Mouse (Mus musculus) adrenal gland, postnatal 14 days (tissue): ENCODE measurements at regions not wholly inside any gene's neighbourhood (a gene's known extent, or its start where the extent isn't known, plus 50 kb on each side); places are given as distances from the start of the nearest gene placed in this dataset.

Source experiments
- DNase-seq: peaks from one replicate; pipeline ENCODE4 v3.0.0; 2021; ENCODE audit warnings: mixed read lengths

DNA sequence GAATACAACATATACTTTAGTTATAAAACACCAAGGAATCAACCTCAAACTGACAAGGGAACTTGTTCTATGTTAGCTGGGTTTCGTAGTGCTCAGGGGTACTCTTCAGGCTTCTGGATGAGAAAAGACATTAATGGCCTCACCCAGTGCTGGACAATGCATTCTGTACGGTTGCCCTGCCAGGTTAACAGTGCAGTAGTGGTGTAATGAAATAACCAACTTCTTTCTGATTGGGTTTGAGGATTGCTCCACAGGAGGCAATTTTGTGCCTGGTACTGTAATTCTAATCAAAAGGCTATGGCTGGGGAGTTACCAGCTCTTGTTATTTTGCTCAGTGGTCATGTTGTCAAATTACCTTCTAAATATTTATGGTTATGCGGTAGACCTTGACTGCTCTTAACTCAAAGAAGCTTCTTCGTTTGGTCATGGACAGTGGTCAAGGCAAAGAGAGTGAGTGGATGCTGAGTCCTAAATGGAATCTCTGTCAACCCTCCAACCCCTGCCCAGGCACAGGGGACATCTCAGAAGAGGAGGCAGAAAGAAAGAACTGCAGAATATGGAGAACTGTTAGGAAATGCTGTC lies 158.8 kb upstream of the B3gat2 start:
- DNase-seq: no peak

GRCm38 (mm10) chr1:23629366-23629765 lies 132.2 kb upstream of the B3gat2 start:
- no peak for DNase-seq

DNA sequence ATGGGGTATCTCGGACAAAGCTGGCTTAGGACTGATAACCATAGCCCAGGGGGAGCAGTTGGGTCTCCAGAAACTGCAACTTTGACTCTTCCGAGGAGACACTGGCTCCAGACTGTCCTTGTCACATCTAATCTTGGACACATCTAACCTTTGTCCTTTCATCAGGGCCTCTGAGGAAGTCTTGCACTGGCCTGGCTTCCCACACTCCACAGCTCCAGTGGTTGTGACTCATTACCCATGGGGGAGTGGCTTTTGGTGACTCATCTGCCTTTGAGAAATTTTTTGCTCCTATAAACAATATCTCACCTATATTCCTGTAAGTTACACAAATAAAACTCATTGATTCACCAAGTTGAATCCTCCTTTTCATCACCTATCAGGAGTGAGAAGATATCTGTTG lies 116.5 kb upstream of the B3gat2 start:
- DNase-seq: peak; percentile 31

- no peak for DNase-seq
Observed at GRCm38 (mm10) chr1:23648875-23649506, 112.6 kb upstream of the B3gat2 start.

GRCm38 (mm10) chr1:23649886-23650285 lies 111.7 kb upstream of the B3gat2 start:
- no peak for DNase-seq

DNA sequence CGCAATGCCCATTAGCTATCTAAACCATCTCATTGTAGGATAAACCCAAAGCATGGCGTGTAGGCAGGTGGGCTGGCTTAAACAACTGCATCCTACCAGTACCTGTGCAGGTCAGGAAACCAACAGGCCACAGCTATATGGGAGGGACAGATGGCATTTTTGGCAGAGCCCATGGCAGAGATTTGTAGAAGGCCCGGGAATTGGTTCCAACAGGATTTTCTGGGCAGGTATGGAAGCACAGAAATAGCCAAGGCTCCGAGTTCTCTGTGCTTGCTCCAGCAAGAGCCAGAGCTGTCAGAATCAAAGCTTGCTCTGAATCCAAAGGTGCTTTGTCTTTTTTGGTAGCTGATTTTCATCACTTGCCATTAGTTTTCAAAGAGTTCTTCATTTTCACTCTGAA lies 107.9 kb upstream of the B3gat2 start:
- DNase-seq: no peak

DNA sequence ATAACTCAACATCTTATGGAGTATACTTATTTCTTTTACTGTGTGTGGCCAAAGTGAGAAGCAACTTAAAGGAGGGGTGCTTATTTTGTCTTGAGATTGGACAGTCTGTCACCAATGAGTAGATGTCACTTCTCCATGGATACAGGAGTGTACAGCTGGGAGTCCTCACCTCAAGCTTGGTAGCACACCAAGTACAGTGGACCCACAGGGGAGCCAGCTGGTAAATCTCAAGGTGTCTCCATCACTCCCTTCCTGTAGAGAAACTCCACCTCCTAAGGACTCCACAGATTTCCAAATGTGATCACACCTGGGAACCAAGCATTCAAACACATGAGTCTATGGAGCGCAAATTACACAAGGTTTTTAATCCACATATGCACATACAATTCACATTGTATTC lies 105.8 kb upstream of the B3gat2 start:
- no peak for DNase-seq

GRCm38 (mm10) chr1:23656302-23656701 lies 105.3 kb upstream of the B3gat2 start:
- no peak for DNase-seq

DNA sequence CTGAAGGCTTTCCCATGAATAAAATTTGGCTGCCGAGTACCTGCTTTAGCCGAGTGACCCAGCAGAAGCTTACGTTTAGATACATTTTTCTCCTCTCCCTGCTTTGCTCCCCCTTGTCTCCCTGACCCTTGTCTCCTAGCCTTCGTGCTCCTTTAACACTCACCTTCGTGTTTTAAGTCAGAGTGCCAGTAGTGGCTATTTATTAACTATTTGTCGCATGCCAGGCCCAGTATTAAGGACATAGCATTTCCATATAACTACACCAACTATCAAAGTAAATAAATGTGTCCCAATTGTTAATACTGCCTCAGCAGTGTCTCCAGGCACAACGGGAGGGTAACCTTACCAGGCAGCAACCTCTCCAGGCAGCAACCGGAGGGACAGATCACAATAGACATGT lies 104.8 kb upstream of the B3gat2 start:
- no peak for DNase-seq

- no peak for DNase-seq
Observed at GRCm38 (mm10) chr1:23670514-23670913, 91.0 kb upstream of the B3gat2 start.

DNA sequence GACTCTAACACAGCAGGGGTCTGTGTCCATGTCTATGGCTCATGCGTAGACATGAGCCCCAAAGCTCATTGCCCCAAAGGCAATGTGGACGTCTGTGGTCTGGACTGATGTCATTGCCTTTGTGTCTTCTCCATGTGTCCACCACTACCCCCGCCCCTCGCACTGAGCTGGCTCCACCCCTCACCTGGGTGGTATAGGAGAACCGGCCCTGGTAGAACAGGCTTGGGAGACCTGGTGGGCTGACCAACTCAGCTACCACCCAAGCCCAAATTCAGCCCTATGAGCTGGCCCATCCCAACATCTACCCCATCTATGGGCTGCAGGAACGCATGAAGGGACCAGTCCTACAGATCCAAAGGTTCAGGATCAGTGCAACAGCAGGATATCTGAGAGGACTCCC lies 87.2 kb upstream of the B3gat2 start:
- no peak for DNase-seq

DNA sequence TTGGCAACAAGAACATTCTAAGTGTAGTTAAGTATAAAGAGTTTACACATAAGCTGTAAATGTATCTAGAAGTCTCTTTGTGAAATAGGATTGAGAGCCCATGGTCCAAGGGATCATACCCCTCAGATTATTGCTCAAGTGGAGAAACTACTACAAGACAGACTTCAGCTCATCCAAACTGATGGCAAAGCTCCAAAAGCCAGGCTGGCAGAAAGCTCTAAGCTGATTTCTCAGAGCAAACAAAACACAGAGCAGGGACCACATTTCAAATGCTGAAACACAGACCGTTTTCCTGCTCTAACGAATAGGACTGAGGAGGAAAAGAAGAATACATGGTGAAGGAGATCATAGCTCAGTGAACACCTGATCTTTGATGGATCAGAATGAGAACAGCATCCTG lies 85.3 kb upstream of the B3gat2 start:
- DNase-seq: no peak

- DNase-seq: no peak
Observed at GRCm38 (mm10) chr1:23689398-23689797, 72.2 kb upstream of the B3gat2 start.

DNA sequence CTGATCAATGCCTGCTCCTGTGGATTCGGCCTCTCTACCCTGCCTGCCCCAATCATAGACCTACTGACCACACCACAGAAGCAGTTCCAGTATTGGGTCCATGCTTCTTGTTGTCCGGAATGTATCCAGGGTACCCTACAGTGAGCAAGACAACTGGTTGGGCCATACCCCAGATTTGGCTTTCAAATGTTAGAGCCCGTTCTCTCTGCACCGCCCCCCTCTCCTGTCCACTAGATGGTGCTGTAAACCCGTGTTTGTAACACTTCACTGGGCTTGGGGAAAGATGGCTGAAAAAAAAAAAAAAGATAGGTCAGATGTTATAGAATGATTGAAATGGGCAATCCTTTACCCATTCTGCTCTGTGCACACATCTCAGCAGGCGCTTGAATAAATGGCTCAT lies 56.1 kb upstream of the B3gat2 start:
- DNase-seq: peak; percentile 55

GRCm38 (mm10) chr1:23706450-23706849 lies 55.1 kb upstream of the B3gat2 start:
- no peak for DNase-seq
